Mouse (Mus musculus): Measurements from ENCODE around the gene Tbpl1.

DNA sequence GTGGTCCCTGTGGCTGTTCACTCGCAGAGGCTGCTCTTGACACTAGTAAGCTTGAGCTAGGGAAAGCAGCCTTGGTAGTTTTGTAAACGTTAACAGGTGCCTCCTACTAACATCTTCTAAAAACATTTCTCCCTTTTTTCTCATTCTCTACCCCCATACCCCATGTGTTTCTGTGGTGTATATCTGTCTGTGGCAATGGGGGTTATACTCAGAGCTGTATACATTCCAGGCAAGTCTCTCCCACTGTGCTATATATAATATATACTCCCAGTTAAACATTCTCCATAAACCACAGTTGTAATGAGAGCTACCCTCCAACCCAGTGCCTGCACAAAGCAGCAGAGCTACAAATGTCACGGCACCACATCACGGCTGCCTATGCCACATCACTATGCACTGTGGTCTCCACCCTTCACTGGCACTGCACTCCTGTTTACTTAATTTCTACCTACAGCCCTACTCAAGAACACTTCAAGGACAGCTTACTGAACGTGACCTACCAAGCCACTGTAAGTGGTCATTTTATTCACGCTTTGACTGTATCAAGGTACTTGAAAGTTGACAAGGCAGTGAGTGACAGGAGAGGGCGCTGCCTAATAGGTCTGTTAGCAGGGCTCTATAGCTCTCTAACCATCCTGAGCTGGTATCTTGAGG is 23.4 kb downstream of the Tbpl1 start:
- TF ChIP-seq CTCF (IDR thresholded peaks at IDR 0.05; ENCODE audit: low read depth) (0 out of 2 replicates have a peak, but pooled peaks have one; percentile 6), EP300 (optimal IDR thresholded peaks at IDR 0.05) (no peak)
